Mouse (Mus musculus): ENCODE measurements around the gene Rab11fip4. TPM values are rescaled to one million over a fixed set of nuclear protein-coding genes. Genes with fewer than 3 reads are reported as not detected.
A peak's percentile ranks its signal among the peaks of the same experiment; 100 is the strongest.

Gene Rab11fip4
- total RNA-seq (2014; rRNA removed) (66.4 and 69.3 TPM in 2 replicates), polyA plus RNA-seq (2015; fragmentation: Nextera tagmentation; extraction: Ambion mirVana) (17.3 and 17.4 TPM in 2 replicates)

DNA sequence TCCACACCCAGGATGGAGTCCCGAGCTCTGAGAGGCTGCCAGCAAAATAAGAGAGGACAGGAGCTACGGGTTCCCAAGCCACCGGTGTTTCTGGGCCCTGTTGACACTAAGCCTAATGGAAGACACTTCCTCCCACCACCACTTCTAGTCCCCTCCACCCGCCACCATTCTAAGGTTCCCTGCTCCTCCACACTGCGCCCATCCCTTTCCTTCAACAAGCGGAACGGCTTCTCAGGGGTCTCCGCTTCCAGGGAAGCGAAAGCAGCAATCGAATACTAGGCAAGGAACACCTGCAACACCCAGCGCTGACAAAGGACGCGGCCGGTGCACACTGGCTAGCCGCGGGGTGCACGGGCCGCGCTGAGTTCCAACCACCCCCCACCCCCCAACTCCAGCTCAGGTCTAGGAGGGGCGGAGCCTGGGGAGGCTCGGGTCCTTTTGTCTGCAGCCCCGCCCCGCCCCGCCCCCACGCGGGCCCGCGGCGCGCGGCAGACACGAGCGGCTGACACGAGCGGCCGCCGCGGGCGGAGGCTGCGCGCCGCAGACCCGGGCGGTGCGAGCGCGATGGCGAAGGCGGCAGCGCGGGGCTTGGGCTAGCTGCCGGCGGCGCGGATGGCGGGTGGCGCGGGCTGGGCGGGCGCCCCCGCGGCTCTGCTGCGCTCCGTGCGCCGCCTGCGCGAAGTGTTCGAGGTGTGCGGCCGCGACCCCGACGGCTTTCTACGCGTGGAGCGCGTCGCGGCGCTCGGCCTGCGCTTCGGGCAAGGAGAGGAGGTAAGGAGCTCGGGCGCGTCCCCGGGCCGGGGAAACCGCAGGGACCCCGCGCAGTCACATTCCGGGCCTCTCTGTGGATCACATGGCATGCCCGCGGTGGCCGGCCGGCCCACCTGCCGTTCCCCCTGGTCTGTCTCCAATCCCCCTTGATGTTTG lies at the start of gene Rab11fip4:
Rab11fip4 (plus strand) TSS at position 549 of the 927 bp plus-strand sequence.
- 2% methylated on average over 54 of the region's 98 CpGs for WGBS
- Histone ChIP-seq H3K4me2 (ENCODE audit: low read depth, low read length) (peak within 1 kb of the TSS; percentile 78), H3K27ac (peak within 1 kb of the TSS; percentile 89), H3K9ac (replicated peaks; ENCODE audit: low read length) (peak within 1 kb of the TSS; percentile 84), H3K27me3 (ENCODE audit: insufficient read depth, low read length) (no peaks in the 10 kb centered on the region), H3K4me1 (ENCODE audit: insufficient read depth, low read length) (peaks cover 11% of the 10 kb centered on the region; the same call in 1 of the 2 replicates), H3K36me3 (ENCODE audit: insufficient read depth, low read length) (no peaks in the 10 kb centered on the region), H3K4me3 (ENCODE audit: low read length) (peak within 1 kb of the TSS; percentile 68), H3K9me3 (ENCODE audit: low read length) (no peaks in the 10 kb centered on the region)
- TF ChIP-seq CTCF (IDR thresholded peaks at IDR 0.05; ENCODE audit: low read depth), result no peak
- DNase-seq (ENCODE audit: low spot score) (peak; percentile 89), ATAC-seq (peak; percentile 89)

DNA sequence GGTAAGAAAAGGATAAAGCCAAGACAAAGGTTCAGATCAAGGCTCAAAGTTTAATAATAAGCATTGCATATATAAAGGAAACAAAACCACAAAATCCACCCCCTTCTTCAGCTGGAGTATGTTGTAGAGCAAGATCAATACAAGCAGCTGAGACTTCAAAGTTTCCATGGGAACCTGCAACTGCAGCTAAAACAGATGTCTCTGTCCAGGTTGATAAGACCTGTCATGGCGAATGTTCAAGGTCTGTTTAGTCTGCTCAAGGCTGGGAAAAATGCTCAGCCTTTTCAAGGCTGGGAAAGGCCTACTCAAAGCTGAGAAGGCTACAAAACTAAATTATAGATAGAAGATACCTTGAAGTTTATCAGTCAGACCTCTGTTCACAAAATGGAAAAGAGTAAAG lies 38.4 kb upstream of the Rab11fip4 start:
- no peak overlapping the region for H3K9ac ChIP-seq (replicated peaks; ENCODE audit: low read length)
- no peak for TF ChIP-seq CTCF (IDR thresholded peaks at IDR 0.05; ENCODE audit: low read depth)
- H3K27me3 ChIP-seq (ENCODE audit: insufficient read depth, low read length), result no peaks in the 10 kb centered on the region
- ATAC-seq (no peak), DNase-seq (ENCODE audit: low spot score) (no peak)
- H3K4me2 ChIP-seq (ENCODE audit: low read depth, low read length), result no peak overlapping the region
- no peaks in the 10 kb centered on the region for H3K4me1 ChIP-seq (ENCODE audit: insufficient read depth, low read length)
- peaks cover 47% of the 10 kb centered on the region for H3K36me3 ChIP-seq (ENCODE audit: insufficient read depth, low read length)
- 100% methylated on average over 1 of the region's 1 CpGs for WGBS
- H3K9me3 ChIP-seq (ENCODE audit: low read length), result no peaks in the 10 kb centered on the region
- H3K4me3 ChIP-seq (ENCODE audit: low read length), result no peak overlapping the region
- H3K27ac ChIP-seq, result no peak overlapping the region

DNA sequence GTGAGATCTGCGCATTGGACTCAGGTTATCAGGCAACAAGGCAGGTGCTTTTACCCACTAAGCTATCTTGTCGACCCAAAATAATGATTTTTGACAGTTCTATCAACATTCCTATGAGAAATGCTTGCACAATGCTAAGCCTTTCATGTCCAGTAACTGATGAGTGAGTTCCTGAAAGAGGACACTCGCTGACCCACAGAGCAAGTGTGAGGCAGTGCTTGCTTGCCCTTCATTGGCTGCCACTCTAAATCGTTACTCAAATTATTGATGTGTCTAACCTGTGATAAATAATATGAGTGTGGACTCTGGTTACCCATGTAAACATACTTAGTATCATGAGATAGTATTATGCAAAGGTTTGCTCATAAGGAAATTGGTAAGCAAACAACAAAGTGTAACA lies 30.5 kb upstream of the Rab11fip4 start:
- H3K4me3 ChIP-seq (ENCODE audit: low read length), result no peak overlapping the region
- DNase-seq (ENCODE audit: low spot score), result no peak
- no peaks in the 10 kb centered on the region for H3K27me3 ChIP-seq (ENCODE audit: insufficient read depth, low read length)
- TF ChIP-seq CTCF (IDR thresholded peaks at IDR 0.05; ENCODE audit: low read depth), result no peak
- H3K27ac ChIP-seq, result no peak overlapping the region
- WGBS, result 94% methylated on average over 4 of the region's 4 CpGs
- no peak overlapping the region for H3K9ac ChIP-seq (replicated peaks; ENCODE audit: low read length)
- no peak for ATAC-seq
- H3K9me3 ChIP-seq (ENCODE audit: low read length), result no peaks in the 10 kb centered on the region
- H3K36me3 ChIP-seq (ENCODE audit: insufficient read depth, low read length), result peaks cover 46% of the 10 kb centered on the region
- H3K4me2 ChIP-seq (ENCODE audit: low read depth, low read length), result no peak overlapping the region
- no peaks in the 10 kb centered on the region for H3K4me1 ChIP-seq (ENCODE audit: insufficient read depth, low read length)

DNA sequence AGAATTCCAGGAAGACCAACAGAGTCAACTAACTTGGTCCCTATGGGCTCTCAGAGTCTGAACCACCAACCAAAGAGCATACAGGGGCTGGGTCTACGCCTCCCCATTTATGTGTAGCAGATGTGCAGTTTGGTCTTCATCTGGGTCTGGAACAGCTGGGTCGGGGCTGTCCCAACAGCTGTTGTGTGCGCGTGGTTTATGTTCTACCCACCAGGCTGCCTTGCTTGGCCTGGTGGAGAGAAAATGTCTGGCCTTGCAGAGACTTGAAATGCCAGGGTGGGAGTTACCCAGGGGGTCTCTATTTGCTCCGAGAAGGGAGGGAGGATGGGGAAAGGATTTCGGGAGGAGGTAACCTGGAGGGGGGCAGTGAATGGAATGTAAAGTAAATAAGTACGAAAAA lies 27.5 kb upstream of the Rab11fip4 start:
- ATAC-seq (no peak), DNase-seq (ENCODE audit: low spot score) (no peak)
- Histone ChIP-seq H3K27ac (no peak overlapping the region), H3K9ac (replicated peaks; ENCODE audit: low read length) (no peak overlapping the region), H3K4me2 (ENCODE audit: low read depth, low read length) (no peak overlapping the region), H3K4me1 (ENCODE audit: insufficient read depth, low read length) (no peaks in the 10 kb centered on the region), H3K4me3 (ENCODE audit: low read length) (no peak overlapping the region), H3K27me3 (ENCODE audit: insufficient read depth, low read length) (no peaks in the 10 kb centered on the region), H3K36me3 (ENCODE audit: insufficient read depth, low read length) (peaks cover 54% of the 10 kb centered on the region), H3K9me3 (ENCODE audit: low read length) (no peaks in the 10 kb centered on the region)
- TF ChIP-seq CTCF (IDR thresholded peaks at IDR 0.05; ENCODE audit: low read depth), result no peak
- 92% methylated on average over 7 of the region's 7 CpGs for WGBS

DNA sequence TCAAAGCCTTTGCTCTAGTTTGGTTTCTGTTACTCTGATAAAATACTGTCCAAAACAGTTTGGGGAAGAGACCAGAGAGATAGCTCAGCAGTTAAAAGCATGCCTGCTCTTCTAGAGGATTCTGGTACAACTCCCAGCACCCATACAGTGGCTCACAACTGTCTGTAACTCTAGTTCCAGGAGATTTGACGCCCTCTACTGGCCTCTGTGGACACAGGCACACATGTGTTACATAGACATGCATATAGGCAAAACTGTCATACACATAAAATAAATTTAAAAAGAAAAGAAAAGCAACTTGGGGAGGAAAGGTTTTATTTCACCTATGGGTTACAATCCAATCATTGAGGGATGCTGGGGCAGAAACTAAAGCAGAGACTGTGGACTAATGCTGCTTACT lies 24.1 kb upstream of the Rab11fip4 start:
- H3K9me3 ChIP-seq (ENCODE audit: low read length), result no peaks in the 10 kb centered on the region
- no peaks in the 10 kb centered on the region for H3K4me1 ChIP-seq (ENCODE audit: insufficient read depth, low read length)
- H3K36me3 ChIP-seq (ENCODE audit: insufficient read depth, low read length), result peaks cover 52% of the 10 kb centered on the region
- H3K4me2 ChIP-seq (ENCODE audit: low read depth, low read length), result no peak overlapping the region
- ATAC-seq (no peak), DNase-seq (ENCODE audit: low spot score) (no peak)
- 54% methylated on average over 1 of the region's 1 CpGs for WGBS
- H3K27ac ChIP-seq, result no peak overlapping the region
- no peak overlapping the region for H3K9ac ChIP-seq (replicated peaks; ENCODE audit: low read length)
- 0 out of 2 replicates have a peak, but pooled peaks have one; percentile 15 for TF ChIP-seq CTCF (IDR thresholded peaks at IDR 0.05; ENCODE audit: low read depth)
- H3K4me3 ChIP-seq (ENCODE audit: low read length), result no peak overlapping the region
- H3K27me3 ChIP-seq (ENCODE audit: insufficient read depth, low read length), result no peaks in the 10 kb centered on the region

DNA sequence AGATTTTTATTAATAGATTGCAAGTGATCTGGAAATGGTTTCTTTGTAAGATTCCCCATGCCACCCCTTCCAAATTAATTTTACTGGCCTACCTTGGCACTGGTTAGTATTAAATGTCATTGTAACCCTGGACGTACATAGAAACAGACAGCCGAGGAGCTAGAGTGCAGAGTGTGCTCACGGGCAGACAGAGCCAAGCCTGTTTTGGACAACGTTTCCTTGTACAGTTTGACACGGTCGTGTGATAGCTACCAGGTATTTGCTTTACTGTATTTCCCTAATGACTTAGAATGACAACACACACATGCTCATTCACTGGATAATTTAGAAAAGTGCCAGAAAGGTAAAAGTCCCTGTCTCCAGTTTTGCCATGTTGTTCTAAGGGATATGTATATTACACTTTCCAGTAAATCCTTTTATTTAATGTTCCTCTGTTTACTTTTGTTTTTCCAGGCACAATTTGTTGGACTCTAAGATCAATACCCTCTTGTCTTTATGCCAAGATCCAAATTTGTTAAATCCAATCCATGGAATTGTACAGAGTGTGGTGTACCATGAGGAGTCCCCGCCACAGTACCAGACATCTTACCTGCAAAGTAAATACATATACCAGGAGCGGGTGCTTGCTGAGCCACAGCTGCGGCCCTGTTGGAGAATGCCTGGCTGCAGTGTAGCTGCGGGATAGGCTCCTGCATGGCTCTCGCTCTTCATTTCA lies 22.7 kb upstream of the Rab11fip4 start:
- Histone ChIP-seq H3K27me3 (ENCODE audit: insufficient read depth, low read length) (no peaks in the 10 kb centered on the region), H3K4me2 (ENCODE audit: low read depth, low read length) (no peak overlapping the region), H3K27ac (no peak overlapping the region), H3K9ac (replicated peaks; ENCODE audit: low read length) (no peak overlapping the region), H3K4me1 (ENCODE audit: insufficient read depth, low read length) (no peaks in the 10 kb centered on the region), H3K9me3 (ENCODE audit: low read length) (no peaks in the 10 kb centered on the region), H3K36me3 (ENCODE audit: insufficient read depth, low read length) (peaks cover 51% of the 10 kb centered on the region), H3K4me3 (ENCODE audit: low read length) (no peak overlapping the region)
- 88% methylated on average over 11 of the region's 11 CpGs for WGBS
- DNase-seq (ENCODE audit: low spot score) (no peak), ATAC-seq (no peak)
- TF ChIP-seq CTCF (IDR thresholded peaks at IDR 0.05; ENCODE audit: low read depth), result no peak

All from hindbrain, postnatal 0 days (tissue).